Mouse (Mus musculus) intestine, embryonic 15.5 days (tissue): Measurements from ENCODE around the gene Zfp219. TPM values are rescaled to one million over a fixed set of nuclear protein-coding genes. Genes with fewer than 3 reads are reported as not detected.
"Not testable (repeated sequence)": the region's sequence is repeated elsewhere in the genome, so short reads cannot be mapped to it uniquely, and the experiment has no call there.

Experiments used
- ATAC-seq: fragments of 200-750 bp; cut with Nextera tagmentation; 2 replicates; pipeline ENCODE4 v1.8.0; 2017; ENCODE audit warnings: moderate TSS enrichment, moderate library complexity
- H3K27ac ChIP-seq: fragments of 300-500 bp; sonication (generic); 2 replicates; pipeline ENCODE4 v1.5.1; 2015; ENCODE audit warnings: mild to moderate bottlenecking, inconsistent platforms
- H3K27me3 ChIP-seq: fragments of 300-500 bp; sonication (generic); replicated peaks from 2 replicates; pipeline ENCODE4 v1.6.1; 2015; ENCODE audit warnings: inconsistent platforms
- H3K36me3 ChIP-seq: fragments of 300-500 bp; sonication (generic); 2 replicates; pipeline ENCODE4 v1.6.1; 2015; ENCODE audit warnings: inconsistent platforms
- H3K4me1 ChIP-seq: fragments of 300-500 bp; sonication (generic); replicated peaks from 2 replicates; pipeline ENCODE4 v1.6.1; 2015; ENCODE audit warnings: inconsistent platforms
- H3K4me2 ChIP-seq: fragments of 300-500 bp; sonication (generic); replicated peaks from 2 replicates; pipeline ENCODE4 v1.6.1; 2015; ENCODE audit warnings: mild to moderate bottlenecking, inconsistent platforms
- H3K4me3 ChIP-seq: fragments of 300-500 bp; sonication (generic); replicated peaks from 2 replicates; pipeline ENCODE4 v1.5.1; 2015; ENCODE audit warnings: inconsistent platforms
- H3K9ac ChIP-seq: fragments of 300-500 bp; sonication (generic); 2 replicates; pipeline ENCODE4 v1.6.1; 2015; ENCODE audit warnings: inconsistent platforms
- H3K9me3 ChIP-seq: fragments of 300-500 bp; sonication (generic); 2 replicates; pipeline ENCODE4 v1.6.1; 2016; ENCODE audit warnings: inconsistent platforms
- WGBS: fragments of 180-500 bp; shearing (Covaris S2); methylation state at CpG from one replicate; pipeline ENCODE4 v1.1.7; 2015; 5-methylcytosine and 5-hydroxymethylcytosine counted together
- polyA plus RNA-seq: library from polyadenylated mRNA; unstranded; fragments of >200 nt; fragmentation: Nextera tagmentation; extraction: Ambion mirVana; gene quantifications from 2 replicates; pipeline ENCODE4 v1.2.1, GENCODE M21; 2015

Zfp219 gene
- 29.7 and 29.8 TPM in 2 replicates for polyA plus RNA-seq

- ATAC-seq = peak; percentile 69
- WGBS = 7% methylated on average over 15 of the region's 15 CpGs
- Histone ChIP-seq H3K4me3 (peak within 1 kb of the TSS; percentile 59), H3K4me1 (peaks cover 37% of the 10 kb centered on the region), H3K9ac (peak within 1 kb of the TSS; percentile 83), H3K9me3 (no peaks in the 10 kb centered on the region), H3K27me3 (no peaks in the 10 kb centered on the region), H3K27ac (peak within 1 kb of the TSS; percentile 98), H3K4me2 (peak within 1 kb of the TSS; percentile 60), H3K36me3 (no peaks in the 10 kb centered on the region)
Measured at GRCm38 (mm10) chr14:52020486-52021137, at the start of gene Zfp219. Zfp219 (minus strand) TSS chr14:52020733.

DNA sequence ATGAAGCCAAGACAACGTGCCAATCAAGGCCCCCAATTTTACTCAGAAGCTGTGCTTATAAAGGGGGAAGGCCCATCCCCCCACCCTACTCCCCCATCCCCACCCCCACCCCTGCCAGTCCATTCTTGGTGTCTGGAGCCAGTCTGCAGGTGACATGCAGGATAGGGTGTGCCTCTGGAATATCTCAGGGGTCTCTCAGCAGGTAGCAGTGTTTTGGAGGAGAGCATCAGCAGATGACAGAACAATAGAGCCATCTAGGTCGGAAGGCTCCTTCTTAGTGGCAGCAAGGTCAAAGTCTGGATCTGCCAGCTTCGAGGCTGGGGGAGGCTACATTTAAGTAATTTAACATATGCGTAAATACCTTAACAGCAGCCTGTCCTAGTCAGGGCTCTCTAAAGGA is 45.6 kb upstream of the Zfp219 start:
- 48% methylated on average over 4 of the region's 4 CpGs for WGBS
- no peak overlapping the region for H3K4me2 ChIP-seq

GRCm38 (mm10) chr14:52061798-52062197 is 41.3 kb upstream of the Zfp219 start:
- ATAC-seq = no peak
- no peaks in the 10 kb centered on the region for H3K36me3 ChIP-seq
- H3K4me1 ChIP-seq = 0 out of 2 replicates have a peak, but pooled peaks cover 5% of the 10 kb centered on the region
- 79% methylated on average over 8 of the region's 8 CpGs for WGBS
- H3K9ac ChIP-seq = no peak overlapping the region
- H3K9me3 ChIP-seq = no peaks in the 10 kb centered on the region
- H3K27me3 ChIP-seq = no peaks in the 10 kb centered on the region
- H3K4me3 ChIP-seq = no peak overlapping the region
- H3K4me2 ChIP-seq = no peak overlapping the region
- no peak overlapping the region for H3K27ac ChIP-seq

More for the DNA sequence above, 45.6 kb upstream of the Zfp219 start:
- no peaks in the 10 kb centered on the region for H3K36me3 ChIP-seq
- H3K4me3 ChIP-seq = no peak overlapping the region
- ATAC-seq = no peak
- no peaks in the 10 kb centered on the region for H3K27me3 ChIP-seq
- no peak overlapping the region for H3K9ac ChIP-seq
- no peak overlapping the region for H3K27ac ChIP-seq
- no peaks in the 10 kb centered on the region for H3K9me3 ChIP-seq
- H3K4me1 ChIP-seq = no peaks in the 10 kb centered on the region

GRCm38 (mm10) chr14:52060800-52061199 is 40.3 kb upstream of the Zfp219 start:
- Histone ChIP-seq H3K4me3 (no peak overlapping the region), H3K36me3 (no peaks in the 10 kb centered on the region), H3K9ac (no peak overlapping the region), H3K4me1 (0 out of 2 replicates have a peak, but pooled peaks cover 5% of the 10 kb centered on the region), H3K27ac (no peak overlapping the region), H3K4me2 (no peak overlapping the region), H3K27me3 (no peaks in the 10 kb centered on the region), H3K9me3 (no peaks in the 10 kb centered on the region)
- no peak for ATAC-seq
- WGBS = 88% methylated on average over 1 of the region's 1 CpGs

DNA sequence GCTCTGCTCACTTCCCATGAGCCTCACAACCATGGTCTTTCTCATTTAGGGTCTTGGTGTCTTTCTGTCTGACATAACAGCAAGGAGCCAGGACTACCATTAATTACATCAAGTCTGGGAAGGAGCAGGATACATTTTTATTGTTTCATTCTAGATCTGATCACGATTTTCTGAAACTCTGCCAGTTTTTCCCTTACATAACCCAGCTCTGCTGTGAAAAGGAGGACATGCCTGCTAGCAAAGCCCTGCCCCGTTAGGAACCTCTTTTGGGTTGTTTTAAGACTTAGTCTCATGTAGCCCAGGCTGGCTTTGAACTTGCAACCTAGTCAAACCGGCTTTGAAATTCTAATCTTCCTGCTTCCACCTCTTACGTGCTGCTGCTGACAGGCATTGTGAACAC is 39.4 kb upstream of the Zfp219 start:
- Histone ChIP-seq H3K4me3 (no peak overlapping the region), H3K4me1 (0 out of 2 replicates have a peak, but pooled peaks cover 5% of the 10 kb centered on the region), H3K9me3 (no peaks in the 10 kb centered on the region), H3K9ac (no peak overlapping the region), H3K4me2 (no peak overlapping the region), H3K27ac (no peak overlapping the region), H3K27me3 (no peaks in the 10 kb centered on the region), H3K36me3 (no peaks in the 10 kb centered on the region)
- WGBS = 62% methylated on average over 4 of the region's 4 CpGs
- no peak for ATAC-seq

- H3K4me3 ChIP-seq, H3K27ac ChIP-seq, H3K9me3 ChIP-seq, ATAC-seq, H3K36me3 ChIP-seq, H3K4me2 ChIP-seq, H3K27me3 ChIP-seq, H3K4me1 ChIP-seq, H3K9ac ChIP-seq: not testable (repeated sequence)
- 90% methylated on average over 3 of the region's 3 CpGs for WGBS
Measured at GRCm38 (mm10) chr14:52052720-52053119, 32.2 kb upstream of the Zfp219 start.

GRCm38 (mm10) chr14:52045966-52046565 is 25.5 kb upstream of the Zfp219 start:
- H3K9me3 ChIP-seq = no peaks in the 10 kb centered on the region
- H3K4me2 ChIP-seq = no peak overlapping the region
- no peak overlapping the region for H3K4me3 ChIP-seq
- 0 out of 2 replicates have a peak, but pooled peaks cover 4% of the 10 kb centered on the region for H3K4me1 ChIP-seq
- H3K27ac ChIP-seq = no peak overlapping the region
- no peaks in the 10 kb centered on the region for H3K27me3 ChIP-seq
- ATAC-seq = no peak
- 83% methylated on average over 9 of the region's 9 CpGs for WGBS
- H3K9ac ChIP-seq = no peak overlapping the region
- H3K36me3 ChIP-seq = no peaks in the 10 kb centered on the region

DNA sequence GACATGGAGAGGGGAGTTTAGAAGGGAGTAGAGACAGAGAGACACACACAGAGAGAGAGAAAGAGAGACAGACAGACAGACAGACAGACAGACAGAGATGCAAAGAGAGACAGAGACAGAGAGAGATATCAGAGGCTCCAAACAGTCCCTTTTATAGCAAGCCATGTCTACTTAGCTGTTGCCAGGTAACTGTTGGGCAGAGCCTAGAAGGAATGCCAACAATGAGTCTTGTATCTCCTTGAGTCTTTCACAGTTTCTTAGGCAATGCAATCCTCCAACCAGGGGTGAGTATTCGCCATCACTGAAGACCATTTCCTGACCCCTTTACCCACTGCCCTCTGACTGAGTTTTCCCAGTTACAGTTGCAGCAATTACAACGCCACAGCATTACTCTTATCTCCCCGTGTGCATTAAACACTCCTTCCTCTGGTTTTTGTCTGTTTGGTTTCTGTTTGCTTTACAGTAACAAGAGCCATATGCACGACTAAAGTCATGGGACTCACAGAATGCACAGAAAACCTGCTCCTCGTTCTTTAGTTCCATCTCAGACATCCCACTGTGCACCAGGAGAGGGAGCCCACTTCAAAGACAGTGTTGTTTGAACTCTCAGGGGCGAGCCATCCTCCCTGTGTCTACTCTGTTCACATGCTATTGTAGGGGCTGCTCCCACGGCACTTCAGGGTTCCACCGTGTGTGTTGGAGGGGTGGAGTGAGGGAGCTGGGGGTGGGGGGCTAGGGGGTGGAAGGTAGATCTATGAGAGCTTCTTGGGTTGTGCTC is 24.6 kb upstream of the Zfp219 start:
- Histone ChIP-seq H3K4me2 (no peak overlapping the region), H3K36me3 (no peaks in the 10 kb centered on the region), H3K27me3 (no peaks in the 10 kb centered on the region), H3K4me3 (no peak overlapping the region), H3K4me1 (0 out of 2 replicates have a peak, but pooled peaks cover 4% of the 10 kb centered on the region), H3K27ac (no peak overlapping the region), H3K9me3 (no peaks in the 10 kb centered on the region), H3K9ac (no peak overlapping the region)
- WGBS = 5% methylated on average over 8 of the region's 8 CpGs
- peak; percentile 85 for ATAC-seq

- Histone ChIP-seq H3K36me3 (no peaks in the 10 kb centered on the region), H3K4me1 (0 out of 2 replicates have a peak, but pooled peaks cover 4% of the 10 kb centered on the region), H3K4me2 (no peak overlapping the region), H3K9ac (no peak overlapping the region), H3K4me3 (no peak overlapping the region), H3K9me3 (no peaks in the 10 kb centered on the region), H3K27ac (no peak overlapping the region), H3K27me3 (no peaks in the 10 kb centered on the region)
- WGBS = 76% methylated on average over 6 of the region's 6 CpGs
- ATAC-seq = no peak
Measured at GRCm38 (mm10) chr14:52043446-52043845, 22.9 kb upstream of the Zfp219 start.

DNA sequence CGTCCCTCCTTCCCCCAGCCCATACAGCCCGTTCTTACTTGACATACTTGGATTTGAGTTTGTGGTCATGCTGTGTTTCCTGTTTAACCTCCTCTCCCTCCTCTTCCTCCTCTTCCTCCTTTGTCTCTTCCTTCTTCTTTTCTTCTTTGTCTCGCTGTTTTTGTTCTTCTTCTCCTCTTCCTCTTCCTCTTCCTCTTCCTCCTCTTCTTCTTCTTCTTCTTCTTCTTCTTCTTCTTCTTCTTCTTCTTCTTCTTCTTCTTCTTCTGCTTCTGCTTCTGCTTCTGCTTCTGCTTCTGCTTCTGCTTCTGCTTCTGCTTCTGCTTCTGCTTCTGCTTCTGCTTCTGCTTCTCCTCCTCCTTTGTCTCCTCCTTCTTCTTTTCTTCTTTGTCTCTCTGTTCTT is 21.8 kb upstream of the Zfp219 start, which contains the start of gene Olfr221:
Gene Olfr221, minus strand, starts transcription at position 101 of the 400 bp plus-strand sequence.
- H3K4me1 ChIP-seq, H3K4me2 ChIP-seq, H3K9me3 ChIP-seq, ATAC-seq, H3K27me3 ChIP-seq, H3K27ac ChIP-seq, H3K9ac ChIP-seq, H3K36me3 ChIP-seq, H3K4me3 ChIP-seq: not testable (repeated sequence)
- WGBS = 64% methylated on average over 3 of the region's 3 CpGs

DNA sequence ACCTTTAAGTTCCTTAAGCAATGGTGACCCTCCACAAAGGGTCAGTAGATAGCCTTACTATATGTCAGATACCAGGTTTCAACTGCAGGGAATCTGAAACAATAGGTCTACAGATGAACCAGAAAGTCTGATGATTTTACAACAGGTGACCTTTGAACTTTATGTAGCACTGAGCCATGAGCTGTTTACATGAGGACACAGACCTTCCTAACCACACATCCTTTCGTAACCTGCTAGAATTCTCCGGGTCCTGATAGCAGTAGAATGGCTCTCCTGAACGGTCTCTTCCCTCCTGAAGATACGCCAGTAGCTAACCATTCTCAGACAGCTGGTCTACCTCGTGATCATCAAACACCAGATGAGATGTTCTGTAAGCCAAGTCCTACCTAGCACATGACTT is 18.8 kb upstream of the Zfp219 start:
- Histone ChIP-seq H3K9me3 (no peaks in the 10 kb centered on the region), H3K9ac (no peak overlapping the region), H3K36me3 (no peaks in the 10 kb centered on the region), H3K4me2 (no peak overlapping the region), H3K4me1 (no peaks in the 10 kb centered on the region), H3K4me3 (no peak overlapping the region), H3K27ac (no peak overlapping the region), H3K27me3 (no peaks in the 10 kb centered on the region)
- 55% methylated on average over 5 of the region's 5 CpGs for WGBS
- peak; percentile 79 for ATAC-seq

GRCm38 (mm10) chr14:52035926-52036325 is 15.4 kb upstream of the Zfp219 start:
- Histone ChIP-seq H3K9ac (no peak overlapping the region), H3K9me3 (no peaks in the 10 kb centered on the region), H3K4me1 (0 out of 2 replicates have a peak, but pooled peaks cover 2% of the 10 kb centered on the region), H3K27ac (no peak overlapping the region), H3K27me3 (no peaks in the 10 kb centered on the region), H3K4me3 (no peak overlapping the region), H3K36me3 (no peaks in the 10 kb centered on the region), H3K4me2 (no peak overlapping the region)
- WGBS = 76% methylated on average over 6 of the region's 6 CpGs
- ATAC-seq = no peak
